9 mouse cellular contexts compared by ENCODE assay signal in the genomic region with DNA sequence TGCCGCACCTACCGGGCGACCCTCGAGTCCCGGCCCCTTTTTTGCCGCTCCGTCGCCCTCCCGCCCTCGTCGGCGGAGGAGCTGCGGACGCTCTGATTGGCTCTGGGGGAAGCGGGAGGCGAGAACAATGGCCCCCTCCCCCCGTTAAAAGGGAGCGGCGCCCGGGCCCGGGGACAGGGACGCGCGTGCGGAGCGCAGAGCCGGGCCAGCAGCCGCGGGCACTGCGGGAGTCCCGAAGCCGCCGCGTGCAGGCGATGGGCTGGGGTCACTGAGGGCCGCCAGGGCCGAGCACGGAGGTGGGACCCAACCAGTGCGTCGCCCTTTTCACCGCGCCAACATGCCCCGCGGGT. TPM values are rescaled to one million over a fixed set of nuclear protein-coding genes. Genes with fewer than 3 reads are reported as not detected.
DNase-seq lines count a peak whose midpoint lies in the region; ATAC-seq and TF ChIP-seq lines count a peak whose summit lies in the region.
"Had no signal": no experiment of that assay in that cellular context is flagged by ENCODE, and none has a peak within 500 bp of the region (broad histone marks: within the 10 kb centered on the region; RNA-seq: fewer than 3 reads in every experiment).

No protein-coding gene starts in this region.

- peak; percentile 7 for DNase-seq in cerebellum, adult 9-11 months
- no peak for DNase-seq in spleen, adult 2 months (ENCODE audit: low read depth in 1 of 2, low spot score in 2 of 2)
- DNase-seq in spleen, postnatal 4 days (ENCODE audit: low spot score in 2 of 2): no peak
- DNase-seq in forebrain, postnatal 0 days: peak; percentile 94
- peak; percentile 42 to 74 for DNase-seq in left cerebral cortex, postnatal 14 days (ENCODE audit: low spot score in 2 of 2)
- no peak for DNase-seq in ovary, postnatal 14 days (ENCODE audit: low spot score)

- H3K4me3 ChIP-seq in spleen, adult 2 months (ENCODE audit: extremely low read depth, insufficient read depth, insufficient read length): peak overlapping the region; percentile 48
- peak overlapping the region; percentile 80 for H3K4me3 ChIP-seq in forebrain, postnatal 0 days (ENCODE audit: low read depth, low read length)
- peak overlapping the region; percentile 73 for H3K4me3 ChIP-seq in neural tube, embryonic 13.5 days

- no peaks in the 10 kb centered on the region for H3K36me3 ChIP-seq in spleen, adult 2 months (ENCODE audit: control insufficient read depth, insufficient read depth, low read length)
- H3K36me3 ChIP-seq in forebrain, postnatal 0 days (ENCODE audit: insufficient read depth): no peaks in the 10 kb centered on the region
- no peaks in the 10 kb centered on the region for H3K36me3 ChIP-seq in neural tube, embryonic 13.5 days

- H3K9me3 ChIP-seq in forebrain, postnatal 0 days (ENCODE audit: low read length): no peaks in the 10 kb centered on the region
- H3K9me3 ChIP-seq in neural tube, embryonic 13.5 days: no peaks in the 10 kb centered on the region

- H3K4me2 ChIP-seq in forebrain, postnatal 0 days (ENCODE audit: low read depth): peak overlapping the region; percentile 93
- H3K4me2 ChIP-seq in neural tube, embryonic 13.5 days: peak overlapping the region; percentile 88

- peaks cover 36% of the 10 kb centered on the region for H3K4me1 ChIP-seq in spleen, adult 2 months (ENCODE audit: control insufficient read depth, insufficient read depth, insufficient read length)
- H3K4me1 ChIP-seq in forebrain, postnatal 0 days (ENCODE audit: insufficient read depth): peaks cover 8% of the 10 kb centered on the region
- H3K4me1 ChIP-seq in neural tube, embryonic 13.5 days (replicated peaks): peaks cover 83% of the 10 kb centered on the region

- peak overlapping the region; percentile 84 for H3K9ac ChIP-seq in forebrain, postnatal 0 days
- peak overlapping the region; percentile 92 for H3K9ac ChIP-seq in neural tube, embryonic 13.5 days

- intact Hi-C loops in left cerebral cortex, postnatal 14 days (cut with DNase I): loop anchor here (10.0 kb wide), 1 partner anchor 163 kb away; no protein-coding TSS in a partner anchor

- H3K27ac ChIP-seq in spleen, adult 2 months (ENCODE audit: insufficient read depth, low read length): no peak overlapping the region
- H3K27ac ChIP-seq in forebrain, postnatal 0 days (ENCODE audit: low read depth, low read length): peak overlapping the region; percentile 94
- H3K27ac ChIP-seq in neural tube, embryonic 13.5 days (replicated peaks): peak overlapping the region; percentile 97

- peaks cover 53% of the 10 kb centered on the region for H3K27me3 ChIP-seq in spleen, adult 2 months (ENCODE audit: control insufficient read depth, insufficient read depth, low read length)
- no peaks in the 10 kb centered on the region for H3K27me3 ChIP-seq in forebrain, postnatal 0 days (ENCODE audit: insufficient read depth, low read length)
- peaks cover 75% of the 10 kb centered on the region for H3K27me3 ChIP-seq in neural tube, embryonic 13.5 days

- WGBS in spleen, adult 2 months: under 1% methylated on average over 44 of the region's 44 CpGs
- WGBS in forebrain, postnatal 0 days: 1% methylated on average over 44 of the region's 44 CpGs
- 0% methylated on average over 38 of the region's 44 CpGs for WGBS in neural tube, embryonic 13.5 days

- TF ChIP-seq CTCF in spleen, adult 2 months (IDR thresholded peaks at IDR 0.05; ENCODE audit: extremely low read depth, insufficient read depth, insufficient read length, insufficient replicate concordance): no peak
- TF ChIP-seq CTCF in forebrain, postnatal 0 days (IDR thresholded peaks at IDR 0.05; ENCODE audit: low read depth): no peak

- ATAC-seq in cerebellum, adult (ENCODE audit: insufficient number of reproducible peaks, low FRiP score, low TSS enrichment): no peak
- peak; percentile 84 for ATAC-seq in forebrain, postnatal 0 days
- peak; percentile 83 for ATAC-seq in neural tube, embryonic 13.5 days (ENCODE audit: low read depth)

- TF ChIP-seq POLR2A in spleen, adult 2 months (IDR thresholded peaks at IDR 0.05; ENCODE audit: low read depth, low read length): no peak

RNA-seq across cellular contexts. Expression of gene Insm1, which starts 0.2 kb away (rescaled TPM):
- polyA plus RNA-seq in spleen, adult 2 months (2012; rRNA removed): 1.3 and 3.1 TPM in 2 replicates
- 16.8 and 30.8 TPM in 2 replicates for total RNA-seq in forebrain, postnatal 0 days (2014; rRNA removed)
- 4.6 and 4.8 TPM in 2 replicates for polyA plus RNA-seq in forebrain, postnatal 0 days (2015; fragmentation: Nextera tagmentation; extraction: Ambion mirVana)
- 1 to 10 TPM; 4.0 to 4.2 TPM for total RNA-seq in left cerebral cortex, postnatal 14 days (2021)
- polyA plus RNA-seq in neural tube, embryonic 13.5 days (2015; fragmentation: Nextera tagmentation; extraction: Ambion mirVana): 2.2 and 2.6 TPM in 2 replicates
- polyA plus RNA-seq: C2C12 had no signal

Comparison
In these comparisons a context has a peak if more than half of its experiments do, and no peak if none do; other contexts are left out.
1. DNase-seq: peak in cerebellum, adult 9-11 months (single experiment), forebrain, postnatal 0 days (single experiment) and left cerebral cortex, postnatal 14 days (2 of 2); none in spleen, adult 2 months (0 of 2), spleen, postnatal 4 days (0 of 2) and ovary, postnatal 14 days (single experiment).
2. Peak in every context shown above with its lines, with median percentiles within 50 percentile points of each other: H3K4me3 ChIP-seq.